Mouse (Mus musculus): ENCODE measurements at regions not wholly inside any gene's neighbourhood (a gene's known extent, or its start where the extent isn't known, plus 50 kb on each side); places are given as distances from the start of the nearest gene placed in this dataset.
A peak's percentile ranks its signal among the peaks of the same experiment; 100 is the strongest.

GRCm38 (mm10) chr9:103847931-103848330 lies 86.3 kb upstream of the Tmem108 start:
- TF ChIP-seq CTCF (conservative IDR thresholded peaks at IDR 0.05; ENCODE audit: insufficient read depth, insufficient read length, low read depth, low read length) (no peak), POLR2A (IDR thresholded peaks at IDR 0.05; ENCODE audit: low read depth, low read length) (no peak)
- H3K4me1 ChIP-seq (ENCODE audit: control insufficient read depth, insufficient read depth, low read length), result no peaks in the 10 kb centered on the region
- no peak for DNase-seq
- no peak overlapping the region for H3K4me3 ChIP-seq (ENCODE audit: insufficient read depth, low read depth, low read length)
- no peak overlapping the region for H3K27ac ChIP-seq (ENCODE audit: insufficient read depth, low read depth, low read length)
- H3K27me3 ChIP-seq (replicated peaks; ENCODE audit: control insufficient read depth, insufficient read depth, low read length), result no peaks in the 10 kb centered on the region
- no peaks in the 10 kb centered on the region for H3K36me3 ChIP-seq (ENCODE audit: control insufficient read depth, insufficient read depth, low read length)
- 67% methylated on average over 7 of the region's 7 CpGs for WGBS

GRCm38 (mm10) chr9:103849079-103849478 lies 87.4 kb upstream of the Tmem108 start:
- TF ChIP-seq CTCF (conservative IDR thresholded peaks at IDR 0.05; ENCODE audit: insufficient read depth, insufficient read length, low read depth, low read length) (no peak), POLR2A (IDR thresholded peaks at IDR 0.05; ENCODE audit: low read depth, low read length) (no peak)
- Histone ChIP-seq H3K27ac (ENCODE audit: insufficient read depth, low read depth, low read length) (no peak overlapping the region), H3K27me3 (replicated peaks; ENCODE audit: control insufficient read depth, insufficient read depth, low read length) (no peaks in the 10 kb centered on the region), H3K36me3 (ENCODE audit: control insufficient read depth, insufficient read depth, low read length) (no peaks in the 10 kb centered on the region), H3K4me1 (ENCODE audit: control insufficient read depth, insufficient read depth, low read length) (no peaks in the 10 kb centered on the region), H3K4me3 (ENCODE audit: insufficient read depth, low read depth, low read length) (no peak overlapping the region)
- no peak for DNase-seq
- 79% methylated on average over 3 of the region's 3 CpGs for WGBS

- no peaks in the 10 kb centered on the region for H3K4me1 ChIP-seq (ENCODE audit: control insufficient read depth, insufficient read depth, low read length)
- no peak overlapping the region for H3K4me3 ChIP-seq (ENCODE audit: insufficient read depth, low read depth, low read length)
- no peaks in the 10 kb centered on the region for H3K27me3 ChIP-seq (replicated peaks; ENCODE audit: control insufficient read depth, insufficient read depth, low read length)
- H3K36me3 ChIP-seq (ENCODE audit: control insufficient read depth, insufficient read depth, low read length), result no peaks in the 10 kb centered on the region
- no peak for TF ChIP-seq CTCF (conservative IDR thresholded peaks at IDR 0.05; ENCODE audit: insufficient read depth, insufficient read length, low read depth, low read length)
- TF ChIP-seq POLR2A (IDR thresholded peaks at IDR 0.05; ENCODE audit: low read depth, low read length), result no peak
- no peak for DNase-seq
- no peak overlapping the region for H3K27ac ChIP-seq (ENCODE audit: insufficient read depth, low read depth, low read length)
- WGBS, result 46% methylated on average over 2 of the region's 2 CpGs
Observed at GRCm38 (mm10) chr9:103852691-103853090, 91.1 kb upstream of the Tmem108 start.

GRCm38 (mm10) chr9:103860658-103861377 lies 99.2 kb upstream of the Tmem108 start:
- H3K27me3 ChIP-seq (replicated peaks; ENCODE audit: control insufficient read depth, insufficient read depth, low read length), result no peaks in the 10 kb centered on the region
- no peaks in the 10 kb centered on the region for H3K4me1 ChIP-seq (ENCODE audit: control insufficient read depth, insufficient read depth, low read length)
- no peak overlapping the region for H3K27ac ChIP-seq (ENCODE audit: insufficient read depth, low read depth, low read length)
- TF ChIP-seq POLR2A (IDR thresholded peaks at IDR 0.05; ENCODE audit: low read depth, low read length) (no peak), CTCF (conservative IDR thresholded peaks at IDR 0.05; ENCODE audit: insufficient read depth, insufficient read length, low read depth, low read length) (no peak)
- H3K4me3 ChIP-seq (ENCODE audit: insufficient read depth, low read depth, low read length), result no peak overlapping the region
- WGBS, result 53% methylated on average over 12 of the region's 12 CpGs
- H3K36me3 ChIP-seq (ENCODE audit: control insufficient read depth, insufficient read depth, low read length), result no peaks in the 10 kb centered on the region
- DNase-seq, result peak; percentile 13

GRCm38 (mm10) chr9:103862493-103862892 lies 100.9 kb upstream of the Tmem108 start:
- no peak for DNase-seq
- Histone ChIP-seq H3K27ac (ENCODE audit: insufficient read depth, low read depth, low read length) (no peak overlapping the region), H3K4me1 (ENCODE audit: control insufficient read depth, insufficient read depth, low read length) (no peaks in the 10 kb centered on the region), H3K4me3 (ENCODE audit: insufficient read depth, low read depth, low read length) (no peak overlapping the region), H3K36me3 (ENCODE audit: control insufficient read depth, insufficient read depth, low read length) (no peaks in the 10 kb centered on the region), H3K27me3 (replicated peaks; ENCODE audit: control insufficient read depth, insufficient read depth, low read length) (no peaks in the 10 kb centered on the region)
- 91% methylated on average over 7 of the region's 7 CpGs for WGBS
- TF ChIP-seq POLR2A (IDR thresholded peaks at IDR 0.05; ENCODE audit: low read depth, low read length), result no peak
- TF ChIP-seq CTCF (conservative IDR thresholded peaks at IDR 0.05; ENCODE audit: insufficient read depth, insufficient read length, low read depth, low read length), result no peak

- no peak for DNase-seq
- Histone ChIP-seq H3K4me1 (ENCODE audit: control insufficient read depth, insufficient read depth, low read length) (no peaks in the 10 kb centered on the region), H3K27me3 (replicated peaks; ENCODE audit: control insufficient read depth, insufficient read depth, low read length) (no peaks in the 10 kb centered on the region), H3K36me3 (ENCODE audit: control insufficient read depth, insufficient read depth, low read length) (no peaks in the 10 kb centered on the region), H3K27ac (ENCODE audit: insufficient read depth, low read depth, low read length) (no peak overlapping the region), H3K4me3 (ENCODE audit: insufficient read depth, low read depth, low read length) (no peak overlapping the region)
- 76% methylated on average over 9 of the region's 9 CpGs for WGBS
- TF ChIP-seq POLR2A (IDR thresholded peaks at IDR 0.05; ENCODE audit: low read depth, low read length), result no peak
Observed at GRCm38 (mm10) chr9:103867433-103868209, 106.0 kb upstream of the Tmem108 start.

- Histone ChIP-seq H3K36me3 (ENCODE audit: control insufficient read depth, insufficient read depth, low read length) (no peaks in the 10 kb centered on the region), H3K27ac (ENCODE audit: insufficient read depth, low read depth, low read length) (no peak overlapping the region), H3K27me3 (replicated peaks; ENCODE audit: control insufficient read depth, insufficient read depth, low read length) (no peaks in the 10 kb centered on the region), H3K4me1 (ENCODE audit: control insufficient read depth, insufficient read depth, low read length) (no peaks in the 10 kb centered on the region), H3K4me3 (ENCODE audit: insufficient read depth, low read depth, low read length) (no peak overlapping the region)
- no peak for DNase-seq
- WGBS, result 95% methylated on average over 2 of the region's 2 CpGs
- TF ChIP-seq POLR2A (IDR thresholded peaks at IDR 0.05; ENCODE audit: low read depth, low read length), result no peak
- no peak for TF ChIP-seq CTCF (conservative IDR thresholded peaks at IDR 0.05; ENCODE audit: insufficient read depth, insufficient read length, low read depth, low read length)
Observed at GRCm38 (mm10) chr9:103869276-103869675, 107.6 kb upstream of the Tmem108 start.
